Mouse (Mus musculus) telencephalon, adult 2 months (tissue): ENCODE results near the gene Slc10a1.

ENCODE experiments used
- DNase-seq: peaks from one replicate; pipeline ENCODE4 v3.0.0-alpha.2; 2011; ENCODE audit warnings: low read depth, low spot score

Gene Slc10a1

DNA sequence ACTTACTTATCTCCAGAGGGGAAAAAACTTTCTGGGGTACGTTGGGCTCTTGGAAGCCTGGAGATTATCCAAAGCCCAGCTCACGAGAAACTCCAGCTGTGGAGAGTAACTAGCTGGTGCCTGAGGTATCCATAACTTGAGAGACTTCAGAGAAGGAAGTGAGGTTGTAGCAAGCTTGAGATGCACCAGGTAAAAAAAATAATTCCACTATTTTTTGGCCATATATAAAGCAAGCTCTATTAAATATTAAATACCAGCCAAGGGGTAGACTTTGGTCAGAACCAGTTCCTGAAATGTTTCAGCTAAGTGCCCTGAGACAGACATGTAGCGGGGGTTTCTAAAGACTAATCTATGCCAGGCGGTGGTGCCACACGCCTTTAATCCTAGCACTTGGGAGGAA, at the start of gene Slc10a1:
TSS of gene Slc10a1 (minus strand) at position 101 of the 400 bp plus-strand sequence.
- DNase-seq: no peak

- DNase-seq: no peak
Observed at GRCm38 (mm10) chr12:81017624-81018023, 49.1 kb upstream of the Slc10a1 start.

DNA sequence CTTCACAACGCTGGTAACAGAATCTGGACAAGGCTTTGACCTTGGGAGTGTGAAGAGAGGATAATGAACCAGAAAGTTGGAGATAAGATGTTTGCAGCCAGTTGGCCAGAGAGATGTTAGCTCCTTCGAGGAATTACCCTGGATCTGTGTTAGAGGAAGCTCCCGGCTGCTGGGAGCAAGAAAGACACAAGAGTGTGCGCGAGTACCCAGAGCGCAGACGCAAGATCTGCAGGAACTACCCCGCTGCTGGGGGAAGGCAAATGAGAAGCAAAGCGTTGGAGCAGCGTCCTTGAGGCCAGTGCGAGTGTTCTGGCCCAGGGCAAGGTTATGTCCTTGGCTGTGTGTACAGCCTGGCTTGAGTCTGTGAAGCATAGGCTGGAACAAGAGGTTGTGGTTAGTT, 45.0 kb upstream of the Slc10a1 start:
- no peak for DNase-seq

GRCm38 (mm10) chr12:81011994-81012393, 43.5 kb upstream of the Slc10a1 start:
- no peak for DNase-seq

DNA sequence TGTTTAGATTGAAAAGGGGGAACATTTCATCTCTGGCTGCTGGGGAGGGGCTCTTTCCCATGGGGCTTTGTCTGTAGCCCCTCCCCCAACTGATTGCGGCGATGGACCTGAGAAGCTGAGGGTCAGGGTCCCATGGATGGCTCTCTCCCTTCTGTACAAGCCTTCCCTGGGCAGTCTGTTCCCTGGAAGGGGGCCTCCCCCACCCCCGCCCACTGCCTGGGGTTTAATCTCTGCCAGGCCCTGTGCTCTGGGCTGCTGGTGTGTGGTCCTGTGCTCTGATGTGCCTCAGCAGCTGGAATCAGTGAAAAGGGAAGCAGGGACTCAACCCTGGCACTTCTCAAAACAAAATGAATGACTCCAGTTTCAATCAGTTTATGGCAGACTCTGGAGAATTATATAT, 41.3 kb upstream of the Slc10a1 start:
- DNase-seq: no peak

DNA sequence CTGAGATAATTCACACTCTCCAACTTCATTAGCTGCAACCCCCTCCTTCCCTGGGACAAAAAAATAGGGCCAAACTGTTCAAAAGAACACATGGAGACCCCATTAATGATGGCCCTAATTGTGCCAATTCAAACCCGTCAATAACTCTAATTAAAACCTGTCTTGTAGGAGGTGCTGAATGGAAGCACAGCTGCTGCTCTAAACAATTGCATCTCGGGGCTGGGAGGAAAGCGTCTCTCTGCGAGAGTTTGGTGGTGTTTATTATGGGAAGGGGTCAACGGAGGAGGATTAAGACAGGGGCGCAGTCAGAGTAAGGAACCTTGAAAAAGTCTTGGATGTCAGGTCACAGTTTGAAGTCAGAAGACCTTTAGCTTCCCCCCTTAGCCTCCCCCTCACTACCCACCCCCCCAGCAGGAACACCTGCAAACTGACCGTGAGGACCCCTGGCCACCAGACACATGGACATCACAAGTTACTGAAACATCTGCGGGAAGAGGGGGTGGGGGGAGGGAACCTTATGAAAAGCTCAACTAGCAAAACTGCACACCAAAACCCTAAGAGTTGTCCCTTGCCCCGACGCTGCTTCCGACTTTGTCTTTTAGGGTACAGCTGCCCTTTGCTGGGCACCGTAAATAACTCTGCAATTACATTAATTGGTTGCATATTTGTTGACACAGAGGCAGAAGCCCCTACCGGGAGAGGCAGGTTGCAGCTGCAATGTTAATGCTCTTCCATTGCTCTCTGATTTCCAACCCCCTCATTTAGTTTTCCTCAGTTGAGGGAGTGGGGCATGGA, 34.5 kb upstream of the Slc10a1 start:
- no peak for DNase-seq

GRCm38 (mm10) chr12:81000924-81001323, 32.4 kb upstream of the Slc10a1 start:
- no peak for DNase-seq

- no peak for DNase-seq
Observed at GRCm38 (mm10) chr12:80998528-80999221, 30.2 kb upstream of the Slc10a1 start.

DNA sequence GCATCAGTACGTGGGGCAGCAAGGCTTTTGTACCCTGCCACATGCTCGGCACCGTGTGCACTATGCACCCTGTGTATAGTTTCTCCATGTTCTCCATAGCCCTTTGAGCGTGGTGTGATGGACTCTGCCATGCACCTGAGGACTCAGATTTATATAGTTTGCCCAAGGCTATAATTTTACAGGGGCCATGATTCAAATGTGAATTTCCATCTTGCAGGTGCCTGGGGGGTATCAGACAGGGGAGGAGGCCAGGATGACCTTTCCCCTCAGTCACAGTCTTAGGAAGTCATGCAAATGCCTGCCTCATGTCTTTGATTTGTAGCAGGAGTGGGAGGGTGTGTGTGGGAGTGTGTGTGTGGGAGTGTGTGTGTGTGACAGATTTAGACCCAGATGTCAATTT, 29.1 kb upstream of the Slc10a1 start:
- DNase-seq: no peak

- DNase-seq: no peak
Observed at GRCm38 (mm10) chr12:80995326-80995725, 26.8 kb upstream of the Slc10a1 start.

GRCm38 (mm10) chr12:80993773-80994172, 25.3 kb upstream of the Slc10a1 start:
- DNase-seq: no peak

DNA sequence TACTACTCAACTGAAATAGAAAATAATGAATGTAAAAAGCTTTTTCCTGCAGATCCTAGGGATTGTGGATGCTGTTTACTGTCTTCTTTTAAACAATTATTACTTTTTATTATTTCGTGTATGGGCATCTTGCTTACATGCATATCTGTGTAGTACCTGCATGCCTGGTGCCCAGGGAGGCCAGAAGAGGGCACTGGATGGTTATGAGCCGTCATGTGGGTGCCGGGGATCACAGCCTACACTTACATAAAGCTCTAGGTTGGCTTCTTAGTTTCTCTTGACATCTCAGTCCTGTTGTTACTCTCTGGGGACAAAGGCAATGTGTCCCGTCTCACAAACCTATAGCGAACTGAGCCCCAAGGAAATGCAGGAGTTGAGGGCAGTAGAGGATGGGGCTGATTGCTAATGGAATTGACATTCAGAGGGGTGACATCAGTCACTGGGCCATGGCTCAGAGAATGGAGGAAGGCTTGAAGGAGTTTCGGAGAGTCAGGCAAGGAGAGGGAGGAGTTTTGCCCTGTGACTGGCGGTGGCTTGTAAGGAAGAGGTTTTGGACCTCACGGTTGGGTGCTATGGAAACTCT, 24.1 kb upstream of the Slc10a1 start:
- DNase-seq: no peak

- DNase-seq: no peak
Observed at GRCm38 (mm10) chr12:80991806-80992205, 23.3 kb upstream of the Slc10a1 start.

DNA sequence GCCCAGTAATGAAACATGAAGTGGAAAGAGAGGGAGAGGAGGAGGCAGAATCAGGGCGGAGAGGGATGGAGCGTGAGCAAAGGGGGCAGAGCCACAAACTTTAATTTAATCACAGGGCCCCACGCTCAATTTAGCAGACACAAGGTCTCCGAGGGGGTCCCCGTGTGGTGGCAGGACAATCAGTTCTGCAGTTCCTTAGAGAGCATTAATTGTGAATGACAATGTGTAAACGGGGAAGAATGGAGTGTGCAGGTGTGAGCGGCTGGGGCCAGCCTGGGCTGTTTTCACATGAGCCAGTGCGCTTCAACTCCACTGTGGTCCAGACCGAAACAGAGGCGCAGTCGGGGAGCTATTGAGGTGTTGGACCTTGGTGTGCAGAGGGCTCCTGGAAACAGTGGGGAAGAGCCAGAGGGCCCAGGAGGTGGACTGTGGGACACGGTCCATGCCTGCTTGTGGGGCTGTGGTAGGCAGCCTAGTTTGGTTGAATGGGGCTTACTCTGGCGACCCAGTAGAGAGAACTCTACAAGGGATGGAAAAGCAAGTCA, 22.5 kb upstream of the Slc10a1 start:
- DNase-seq: no peak

GRCm38 (mm10) chr12:80988286-80988685, 19.8 kb upstream of the Slc10a1 start:
- no peak for DNase-seq

DNA sequence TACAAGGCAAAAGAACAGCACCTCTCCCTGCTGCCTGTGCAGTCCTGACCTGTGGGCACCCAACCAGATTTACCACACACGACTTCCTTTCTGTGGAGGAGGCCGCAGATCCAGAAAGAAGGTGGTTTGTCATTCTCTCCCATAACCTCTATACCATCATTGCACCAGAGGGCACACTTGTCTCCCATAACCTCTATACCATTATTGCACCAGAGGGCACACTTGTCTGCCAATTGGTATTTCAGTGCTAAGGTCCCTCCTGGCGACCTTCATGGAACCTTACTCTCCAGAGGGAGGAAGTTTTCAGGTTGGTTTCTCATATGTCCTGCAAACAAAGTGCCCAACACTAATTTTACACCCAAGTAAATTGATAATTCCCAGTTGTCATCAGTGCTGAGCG, 18.1 kb upstream of the Slc10a1 start:
- DNase-seq: no peak

- DNase-seq: no peak
Observed at GRCm38 (mm10) chr12:80983695-80984094, 15.2 kb upstream of the Slc10a1 start.

GRCm38 (mm10) chr12:80982326-80982725, 13.8 kb upstream of the Slc10a1 start:
- no peak for DNase-seq

- DNase-seq: no peak
Observed at GRCm38 (mm10) chr12:80975939-80976671, 7.6 kb upstream of the Slc10a1 start.

GRCm38 (mm10) chr12:80971756-80972155, 3.3 kb upstream of the Slc10a1 start:
- DNase-seq: no peak

DNA sequence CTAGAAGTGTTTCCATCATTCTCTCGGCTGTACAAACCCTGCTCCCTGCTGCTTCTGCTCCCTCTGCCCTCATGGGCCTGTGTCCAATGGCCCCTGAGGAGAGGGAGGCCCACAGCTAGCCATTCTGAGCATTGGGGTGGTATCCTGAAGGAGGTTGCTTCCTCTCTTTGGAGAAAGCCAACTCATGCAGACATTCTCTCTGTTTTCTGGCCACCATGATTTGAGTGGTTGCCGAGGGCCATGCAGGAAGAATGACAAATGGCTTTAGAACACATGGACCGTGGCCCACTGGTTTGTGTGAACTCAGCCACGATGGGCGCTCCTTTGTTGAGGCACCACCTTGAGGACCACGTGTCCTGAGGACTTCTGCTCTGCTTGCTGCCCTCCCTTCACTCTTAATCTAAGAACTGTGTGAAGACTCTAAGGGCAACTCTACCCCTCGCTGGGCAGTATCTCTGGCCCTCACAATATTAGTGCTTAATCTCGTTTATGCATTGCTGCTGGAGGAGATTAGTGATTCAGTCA, 1.7 kb upstream of the Slc10a1 start:
- no peak for DNase-seq

DNA sequence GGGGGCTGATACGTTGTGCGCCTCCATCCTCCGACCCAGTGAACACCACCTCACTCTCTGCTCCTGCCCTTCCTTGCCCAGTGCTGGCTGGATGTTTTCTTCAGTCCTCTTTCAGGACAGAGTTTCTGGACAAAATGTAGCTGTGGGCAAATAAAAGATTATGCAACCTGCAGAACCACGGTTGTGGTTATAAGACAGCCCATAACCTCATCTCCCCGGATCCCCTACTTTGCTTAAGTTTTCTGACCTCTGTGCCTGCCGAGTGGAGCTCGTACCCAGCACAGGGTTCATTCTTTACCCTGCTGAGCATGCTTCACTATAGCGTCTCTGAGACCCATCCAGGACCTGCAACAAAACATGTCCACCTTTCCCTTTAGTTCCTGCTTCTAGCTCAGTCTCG, 587 bp downstream of the Slc10a1 start:
- no peak for DNase-seq
